Mouse (Mus musculus) ovary, postnatal 14 days (tissue): ENCODE data around the gene Dnaaf3.
A peak's percentile ranks its signal among the peaks of the same experiment; 100 is the strongest.

ENCODE experiments used
- DNase-seq: peaks from one replicate; pipeline ENCODE4 v3.0.0; 2022; ENCODE audit warnings: low spot score

Dnaaf3 gene

DNA sequence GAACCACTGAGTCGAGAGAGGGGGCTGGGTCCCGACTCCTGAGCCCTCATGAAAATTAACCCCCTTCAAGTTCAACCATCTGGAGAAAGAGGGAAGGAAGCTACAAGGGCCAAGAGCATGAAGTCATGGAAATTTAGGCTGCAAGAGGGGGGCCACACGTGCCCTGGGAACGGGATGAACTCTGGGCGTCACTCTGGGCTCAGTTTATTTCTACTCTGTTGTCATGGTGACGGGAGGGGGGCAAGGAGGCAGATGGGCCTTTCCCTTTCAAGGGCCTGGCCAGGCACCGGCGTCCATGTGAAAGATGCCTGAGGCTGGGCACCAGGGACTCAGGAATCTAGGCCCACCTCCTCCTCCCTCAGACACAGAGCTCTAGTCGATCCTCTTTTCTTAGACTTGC lies 34.0 kb downstream of the Dnaaf3 start:
- no peak for DNase-seq

DNA sequence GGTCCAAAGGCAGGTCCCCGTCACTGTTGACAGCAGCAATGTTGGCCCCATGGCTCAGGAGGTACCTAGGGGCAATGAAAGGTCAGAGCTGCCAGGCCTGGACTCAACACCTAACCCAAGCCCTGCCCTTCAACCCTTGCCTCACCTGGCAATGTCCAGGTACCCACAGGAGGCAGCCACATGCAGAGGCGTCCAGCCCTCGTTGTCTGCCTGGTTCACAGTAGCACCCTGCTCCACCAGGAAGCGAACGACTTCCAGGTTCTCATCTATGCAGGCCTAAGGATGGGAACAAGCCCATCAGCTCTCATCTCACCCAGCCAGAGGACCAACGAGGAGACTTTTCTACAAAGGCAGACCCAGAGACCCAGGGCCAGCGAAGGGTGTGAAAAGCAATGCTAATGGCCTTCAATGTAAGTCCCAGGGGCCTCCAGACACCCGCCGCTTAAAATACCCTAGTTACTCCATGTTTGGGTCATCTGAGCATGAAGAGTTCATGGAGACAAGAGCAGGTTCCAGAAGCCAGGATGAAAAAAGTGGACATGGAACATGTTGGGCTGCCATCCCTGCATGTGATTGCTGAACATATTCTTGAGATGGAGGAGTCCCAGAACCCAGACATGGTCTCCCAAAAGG lies 34.9 kb downstream of the Dnaaf3 start:
- no peak for DNase-seq

DNA sequence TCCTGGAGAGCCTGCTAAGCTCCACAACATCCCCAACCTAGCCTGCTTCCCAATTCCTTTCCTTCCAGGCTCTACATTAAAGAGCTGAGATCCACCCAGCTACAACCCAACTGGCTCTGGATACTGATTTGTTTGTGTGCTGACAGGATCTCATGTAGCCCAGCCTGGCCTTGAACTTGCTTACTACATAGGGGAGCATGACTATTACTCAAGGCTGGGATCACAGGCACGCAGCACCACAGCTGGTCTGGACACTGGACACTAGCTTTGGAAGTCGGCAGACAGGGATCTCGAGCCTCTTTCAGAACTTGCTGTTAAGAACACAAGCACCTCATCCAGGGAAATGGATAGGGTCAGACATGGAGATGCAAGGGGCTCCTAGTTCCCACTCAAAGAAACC lies 35.8 kb downstream of the Dnaaf3 start:
- no peak for DNase-seq

GRCm38 (mm10) chr7:4493991-4494390 lies 38.3 kb downstream of the Dnaaf3 start:
- DNase-seq = no peak

DNA sequence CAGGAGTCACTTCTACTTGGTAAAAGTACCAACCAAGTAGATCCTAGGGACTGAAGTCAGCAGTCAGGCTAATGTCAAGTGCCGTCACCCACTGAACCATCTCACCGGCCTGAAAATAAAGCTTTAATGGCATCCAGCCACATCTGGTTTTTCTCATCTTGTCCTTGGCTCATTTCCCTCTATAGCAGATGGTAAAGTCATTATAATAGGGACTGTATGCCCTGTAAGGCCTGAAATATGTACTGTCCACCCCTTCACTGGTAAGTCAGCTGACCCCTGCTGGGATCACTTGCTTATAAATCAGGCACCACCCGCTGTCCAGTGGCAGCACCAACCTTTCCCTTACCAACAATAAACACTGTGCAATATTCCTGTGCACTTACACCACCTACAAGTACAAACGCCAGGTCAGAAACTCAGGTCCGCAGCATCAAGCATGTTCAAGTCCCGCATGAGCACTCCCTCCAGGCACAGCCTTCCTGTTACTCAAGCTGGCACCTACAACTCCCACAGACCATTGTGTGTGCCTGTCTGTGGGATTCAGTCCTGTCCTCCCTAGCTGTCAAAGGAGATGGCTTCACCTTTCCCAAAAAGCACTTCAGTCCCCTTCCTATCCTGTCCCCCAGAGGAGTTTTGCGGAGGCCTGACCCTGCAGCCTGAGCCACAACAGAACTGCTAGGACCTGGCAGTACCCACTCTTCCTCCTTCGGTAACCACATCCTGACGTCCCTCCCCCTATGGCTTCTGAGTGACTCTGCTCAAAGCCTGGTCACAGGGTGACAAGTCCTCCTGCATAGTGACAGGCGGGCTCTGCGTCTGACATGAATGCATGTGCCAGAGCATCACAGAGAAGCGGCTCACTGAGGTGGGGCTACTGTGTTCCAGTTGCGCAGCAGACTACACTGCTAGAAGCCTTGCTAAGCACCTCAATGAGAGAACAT lies 39.7 kb downstream of the Dnaaf3 start:
- DNase-seq = no peak

DNA sequence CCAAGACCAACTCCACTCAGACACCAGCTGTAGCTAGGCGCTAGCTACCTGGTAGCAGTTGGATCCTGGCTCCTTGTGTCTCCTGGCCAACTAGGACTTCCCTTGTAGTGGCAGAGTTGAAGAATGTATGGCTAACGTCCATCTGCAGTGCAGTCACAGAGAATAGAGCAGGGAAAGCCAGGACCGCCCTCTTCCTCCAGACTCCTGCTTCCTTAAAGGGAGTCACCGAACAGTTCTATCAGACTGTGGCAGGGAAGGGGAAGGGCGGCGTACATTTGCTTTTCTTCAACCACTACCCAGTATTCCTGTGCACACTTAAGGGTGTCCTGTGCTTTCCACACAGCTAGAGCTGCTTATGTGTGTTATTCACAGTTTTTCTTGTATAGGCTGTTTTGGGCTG lies 40.9 kb downstream of the Dnaaf3 start:
- no peak for DNase-seq

DNA sequence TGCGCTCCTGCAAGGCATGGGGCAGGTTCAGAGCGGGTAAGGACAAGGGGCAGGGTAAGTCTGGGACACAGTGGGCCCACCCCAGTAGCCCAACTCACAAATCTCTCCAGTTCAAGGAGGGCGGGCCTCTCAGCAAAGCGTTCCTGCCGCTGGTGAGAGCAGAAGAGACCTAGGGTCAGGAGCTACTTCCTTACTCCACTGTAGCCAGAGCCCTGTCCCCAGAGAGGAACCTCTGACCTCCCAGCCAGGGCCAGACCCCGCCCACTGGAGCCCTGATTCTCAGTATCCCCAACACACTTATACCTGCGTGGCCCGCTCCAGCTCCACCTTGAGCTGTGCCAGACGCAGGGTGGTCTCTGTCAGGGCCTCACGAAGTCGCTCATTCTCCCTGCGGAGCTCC lies 50.0 kb downstream of the Dnaaf3 start:
- DNase-seq = no peak

GRCm38 (mm10) chr7:4479674-4480073 lies 52.6 kb downstream of the Dnaaf3 start:
- no peak for DNase-seq

- no peak for DNase-seq
Measured at GRCm38 (mm10) chr7:4478796-4479291, 53.4 kb downstream of the Dnaaf3 start.

GRCm38 (mm10) chr7:4478021-4478795 lies 54.0 kb downstream of the Dnaaf3 start:
- DNase-seq = peak; percentile 65

GRCm38 (mm10) chr7:4473940-4474339 lies 58.3 kb downstream of the Dnaaf3 start:
- no peak for DNase-seq
